Mouse (Mus musculus) lung, embryonic 14.5 days (tissue): ENCODE results near the gene Traf3ip2. TPM values are rescaled to one million over a fixed set of nuclear protein-coding genes. Genes with fewer than 3 reads are reported as not detected.

Experiments
- ATAC-seq: fragments of 200-750 bp; cut with Nextera tagmentation; 2 replicates; pipeline ENCODE4 v1.8.0; 2017; ENCODE audit warnings: mild to moderate bottlenecking, moderate TSS enrichment, moderate library complexity; ENCODE audit not compliant: insufficient read depth
- DNase-seq: peaks from one replicate; pipeline ENCODE4 v3.0.0-alpha.2; 2015
- H3K27ac ChIP-seq: fragments of 300-500 bp; sonication (generic); 2 replicates; pipeline ENCODE4 v1.5.1; 2014; ENCODE audit warnings: low read depth, mild to moderate bottlenecking, moderate library complexity
- H3K27me3 ChIP-seq: fragments of 300-500 bp; sonication (generic); 2 replicates; pipeline ENCODE4 v1.6.1; 2014; ENCODE audit warnings: low read length, control low read depth; ENCODE audit not compliant: insufficient read depth
- H3K36me3 ChIP-seq: fragments of 300-500 bp; sonication (generic); 2 replicates; pipeline ENCODE4 v1.6.1; 2014; ENCODE audit warnings: control low read depth; ENCODE audit not compliant: insufficient read depth
- H3K4me1 ChIP-seq: fragments of 300-500 bp; sonication (generic); 2 replicates; pipeline ENCODE4 v1.6.1; 2014; ENCODE audit warnings: antibody characterized with exemption, control low read depth; ENCODE audit not compliant: insufficient read depth
- H3K4me2 ChIP-seq: fragments of 300-500 bp; sonication (generic); 2 replicates; pipeline ENCODE4 v1.6.1; 2014; ENCODE audit warnings: mild to moderate bottlenecking
- H3K4me3 ChIP-seq: fragments of 300-500 bp; sonication (generic); 2 replicates; pipeline ENCODE4 v1.5.1; 2014; ENCODE audit warnings: low read depth, low read length
- H3K9ac ChIP-seq: fragments of 300-500 bp; sonication (generic); 2 replicates; pipeline ENCODE4 v1.6.1; 2014
- H3K9me3 ChIP-seq: fragments of 300-500 bp; sonication (generic); 2 replicates; pipeline ENCODE4 v1.6.1; 2016; ENCODE audit warnings: low read depth, low read length, control low read depth
- CTCF ChIP-seq: IDR thresholded peaks from 2 replicates; pipeline ENCODE4 v1.5.1; 2016; ENCODE audit warnings: antibody characterized with exemption, low read depth
- WGBS: fragments of 180-500 bp; shearing (Covaris S2); extraction: QIAGEN DNeasy Blood & Tissue Kit; methylation state at CpG from one replicate; pipeline ENCODE4 v1.1.7; 2014; 5-methylcytosine and 5-hydroxymethylcytosine counted together
- polyA plus RNA-seq: library from polyadenylated mRNA; unstranded; fragments of >200 nt; fragmentation: Nextera tagmentation; extraction: Ambion mirVana; gene quantifications from 2 replicates; pipeline ENCODE4 v1.2.1, GENCODE M21; 2014

The Traf3ip2 gene
- polyA plus RNA-seq, 1 experiment from 2014 or later: 27.9 TPM

DNA sequence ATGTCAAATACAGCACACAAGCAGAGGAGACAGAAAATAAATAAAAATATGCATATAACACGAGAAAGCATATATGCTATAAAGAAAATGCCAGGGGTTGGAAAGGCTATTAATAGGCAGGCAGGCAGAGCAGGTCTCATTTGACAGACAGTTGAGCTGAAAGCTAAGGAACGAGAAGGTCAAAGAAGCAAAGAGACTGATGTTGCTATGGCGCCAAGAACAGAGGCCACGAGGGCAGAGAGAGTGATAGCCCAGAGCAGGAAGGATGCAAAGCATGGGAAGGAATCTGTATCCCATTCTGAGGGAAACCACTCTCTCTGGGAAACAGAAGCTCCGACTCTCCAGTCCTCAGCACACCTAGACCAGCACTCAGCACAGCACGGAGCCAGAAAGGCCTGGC is 18.1 kb downstream of the Traf3ip2 start:
- DNase-seq: no peak
- Histone ChIP-seq H3K27ac (peak overlapping the region; percentile 89), H3K9ac (no peak overlapping the region), H3K4me1 (peaks cover 25% of the 10 kb centered on the region), H3K9me3 (no peaks in the 10 kb centered on the region), H3K4me3 (no peak overlapping the region), H3K36me3 (peaks cover 30% of the 10 kb centered on the region), H3K27me3 (no peaks in the 10 kb centered on the region), H3K4me2 (peak overlapping the region; percentile 42)
- no peak for ATAC-seq
- WGBS: 28% methylated on average over 6 of the region's 6 CpGs
- no peak for TF ChIP-seq CTCF

DNA sequence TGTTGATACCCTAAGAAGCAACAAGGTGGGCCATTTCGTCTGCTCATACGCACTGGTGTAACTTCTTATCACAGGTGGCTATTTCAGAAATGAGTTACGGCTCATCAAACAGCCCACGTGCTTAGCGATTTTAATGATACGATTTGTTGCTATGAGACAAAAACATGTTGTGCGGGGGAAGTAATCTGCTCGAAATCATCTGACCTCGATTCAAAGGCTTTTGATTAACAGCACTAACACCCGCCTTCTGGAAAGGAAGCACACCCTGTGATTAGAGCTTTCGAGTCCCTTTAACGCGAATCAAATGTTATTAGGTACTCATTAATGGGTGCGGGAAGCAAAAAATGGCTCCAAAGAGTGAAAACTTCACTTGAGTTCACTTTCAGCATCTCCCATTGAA is 18.9 kb downstream of the Traf3ip2 start:
- no peak overlapping the region for H3K4me3 ChIP-seq
- H3K36me3 ChIP-seq: peaks cover 25% of the 10 kb centered on the region
- WGBS: 73% methylated on average over 14 of the region's 14 CpGs
- peak overlapping the region; percentile 89; the same call in 1 of the 2 replicates for H3K27ac ChIP-seq
- no peaks in the 10 kb centered on the region for H3K9me3 ChIP-seq
- DNase-seq: no peak
- no peak for ATAC-seq
- no peak for TF ChIP-seq CTCF
- no peak overlapping the region for H3K9ac ChIP-seq
- peaks cover 20% of the 10 kb centered on the region for H3K4me1 ChIP-seq
- H3K27me3 ChIP-seq: no peaks in the 10 kb centered on the region
- H3K4me2 ChIP-seq: no peak overlapping the region

DNA sequence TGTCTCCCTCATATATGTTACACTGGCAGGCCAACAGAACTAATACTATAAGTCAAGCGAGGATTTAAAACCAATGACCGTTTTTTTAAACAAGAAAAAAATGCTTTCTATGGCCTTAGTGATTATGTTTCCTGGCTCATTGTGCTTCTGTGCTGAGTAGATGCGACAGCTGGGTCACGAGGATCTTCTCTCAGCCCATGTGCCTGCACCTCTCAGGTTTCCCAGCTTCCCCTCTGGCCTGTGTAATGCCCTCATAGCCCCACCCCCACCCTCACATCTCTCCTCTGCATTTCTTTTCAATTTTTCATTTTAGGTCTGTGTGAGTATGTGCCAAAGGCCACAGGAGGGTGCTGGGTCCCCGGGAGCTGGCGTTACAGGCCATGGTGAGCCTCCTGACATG is 20.6 kb downstream of the Traf3ip2 start:
- Histone ChIP-seq H3K27me3 (no peaks in the 10 kb centered on the region), H3K4me3 (no peak overlapping the region), H3K9ac (no peak overlapping the region), H3K4me2 (no peak overlapping the region), H3K27ac (no peak overlapping the region), H3K36me3 (peaks cover 31% of the 10 kb centered on the region), H3K9me3 (no peaks in the 10 kb centered on the region), H3K4me1 (peaks cover 17% of the 10 kb centered on the region)
- 70% methylated on average over 6 of the region's 6 CpGs for WGBS
- no peak for TF ChIP-seq CTCF
- ATAC-seq (no peak), DNase-seq (no peak)

DNA sequence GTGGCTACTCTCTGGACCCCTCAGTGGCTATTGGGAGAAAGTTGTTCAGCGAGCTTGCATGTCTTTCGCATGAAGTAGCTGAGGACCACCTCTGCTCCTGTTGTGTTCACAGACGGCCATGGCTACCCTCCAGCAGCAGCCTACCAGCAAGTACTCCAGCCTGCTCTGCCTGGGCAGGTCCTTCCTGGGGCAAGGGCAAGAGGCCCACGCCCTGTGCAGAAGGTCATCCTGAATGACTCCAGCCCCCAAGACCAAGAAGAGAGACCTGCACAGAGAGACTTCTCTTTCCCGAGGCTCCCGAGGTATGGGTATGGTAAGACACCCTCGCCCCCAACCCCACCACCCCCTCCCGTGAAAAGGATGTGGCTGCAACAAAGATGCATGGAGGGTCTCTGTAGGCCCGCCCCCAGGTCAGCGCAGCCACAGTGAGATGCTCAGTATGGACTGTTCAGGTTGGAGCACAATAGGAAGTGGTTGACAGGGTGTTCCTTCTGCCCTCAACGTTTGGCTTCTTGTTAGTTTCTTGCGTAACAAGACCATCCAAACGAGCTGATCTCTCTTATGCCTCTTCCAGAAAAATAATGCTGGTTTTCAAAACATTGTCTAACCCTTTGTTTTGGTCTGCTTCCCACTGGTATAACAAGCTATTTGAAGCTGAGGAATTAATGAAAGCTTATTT is 21.8 kb downstream of the Traf3ip2 start:
- peaks cover 16% of the 10 kb centered on the region for H3K4me1 ChIP-seq
- no peak for ATAC-seq
- H3K4me3 ChIP-seq: no peak overlapping the region
- no peak overlapping the region for H3K9ac ChIP-seq
- DNase-seq: no peak
- peaks cover 37% of the 10 kb centered on the region for H3K36me3 ChIP-seq
- no peak overlapping the region for H3K4me2 ChIP-seq
- no peak for TF ChIP-seq CTCF
- 87% methylated on average over 13 of the region's 13 CpGs for WGBS
- no peaks in the 10 kb centered on the region for H3K27me3 ChIP-seq
- no peaks in the 10 kb centered on the region for H3K9me3 ChIP-seq
- no peak overlapping the region for H3K27ac ChIP-seq

DNA sequence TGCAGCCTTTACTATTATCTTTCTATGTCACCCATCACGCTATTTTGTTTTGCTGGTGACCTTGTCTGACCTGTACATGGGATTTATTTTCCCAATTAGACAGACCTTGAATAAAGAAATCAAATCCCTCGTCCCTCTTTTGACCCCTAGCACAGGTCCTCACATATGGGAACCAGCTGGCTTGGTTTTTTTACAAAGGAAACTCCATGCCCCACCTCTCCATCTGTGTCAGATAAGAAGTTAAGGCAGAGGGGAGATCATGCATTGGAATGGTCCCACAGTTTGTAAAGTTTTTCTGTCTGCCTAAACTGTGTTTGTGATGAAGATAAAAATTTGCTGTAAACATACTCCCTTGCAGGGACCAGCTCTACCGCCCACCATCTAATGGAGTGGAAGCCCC is 26.1 kb downstream of the Traf3ip2 start:
- WGBS: 30% methylated on average over 3 of the region's 3 CpGs

DNA sequence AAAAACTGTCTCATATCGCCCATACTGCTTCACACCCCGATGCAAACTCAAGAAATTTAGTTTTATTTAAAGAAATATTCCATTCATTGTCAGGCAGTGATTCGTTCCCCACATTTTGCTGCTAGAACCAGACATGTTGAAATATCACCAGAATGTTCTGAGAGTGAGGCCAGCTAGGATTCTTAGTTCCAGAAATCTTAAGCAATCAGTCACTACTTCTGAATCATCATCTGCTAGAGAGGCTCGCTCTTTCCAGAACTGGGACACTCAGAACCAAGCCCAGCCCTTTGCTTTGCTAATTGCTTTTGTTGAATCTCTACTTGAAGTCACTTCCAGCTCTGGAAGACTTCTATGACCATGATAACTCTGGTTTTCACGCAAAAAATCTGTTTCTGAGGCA is 27.0 kb downstream of the Traf3ip2 start:
- Histone ChIP-seq H3K27me3 (no peaks in the 10 kb centered on the region), H3K4me1 (peaks cover 30% of the 10 kb centered on the region), H3K36me3 (peaks cover 38% of the 10 kb centered on the region), H3K27ac (peak overlapping the region; percentile 88), H3K9ac (no peak overlapping the region), H3K4me2 (no peak overlapping the region), H3K9me3 (no peaks in the 10 kb centered on the region), H3K4me3 (no peak overlapping the region)
- 63% methylated on average over 5 of the region's 5 CpGs for WGBS
- ATAC-seq (no peak), DNase-seq (no peak)
- no peak for TF ChIP-seq CTCF

More for the DNA sequence above, 26.1 kb downstream of the Traf3ip2 start:
- Histone ChIP-seq H3K9ac (no peak overlapping the region), H3K27me3 (no peaks in the 10 kb centered on the region), H3K4me1 (peaks cover 30% of the 10 kb centered on the region), H3K4me3 (no peak overlapping the region), H3K9me3 (no peaks in the 10 kb centered on the region), H3K36me3 (peaks cover 38% of the 10 kb centered on the region), H3K27ac (peak overlapping the region; percentile 88), H3K4me2 (no peak overlapping the region)
- DNase-seq: no peak
- no peak for ATAC-seq
- TF ChIP-seq CTCF: no peak

DNA sequence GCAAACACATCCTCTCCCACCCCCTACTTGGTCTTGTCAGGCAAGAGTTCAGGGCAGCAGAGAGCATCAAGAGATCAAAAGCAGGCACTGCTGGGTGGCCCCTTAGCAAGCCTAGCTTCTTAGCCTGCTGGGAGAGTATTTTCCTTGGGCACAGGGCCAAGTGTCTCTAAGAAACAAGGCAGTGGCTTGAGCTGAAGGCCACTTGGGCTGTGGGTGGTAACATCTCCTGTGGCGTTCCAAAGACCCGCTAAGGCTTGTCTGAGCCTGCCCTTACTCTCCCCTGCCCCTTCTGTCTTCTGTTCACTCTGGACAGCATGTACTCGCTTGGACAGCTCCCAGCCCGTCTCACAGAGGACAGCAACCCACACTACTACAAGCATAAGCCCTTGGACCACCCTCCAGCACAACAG is 28.1 kb downstream of the Traf3ip2 start:
- H3K27me3 ChIP-seq: no peaks in the 10 kb centered on the region
- H3K9me3 ChIP-seq: no peaks in the 10 kb centered on the region
- H3K4me2 ChIP-seq: peak overlapping the region; percentile 16; the same call in 1 of the 2 replicates
- H3K4me3 ChIP-seq: no peak overlapping the region
- H3K9ac ChIP-seq: no peak overlapping the region
- 8% methylated on average over 4 of the region's 4 CpGs for WGBS
- TF ChIP-seq CTCF: no peak
- peaks cover 36% of the 10 kb centered on the region for H3K36me3 ChIP-seq
- DNase-seq (peak; percentile 95), ATAC-seq (peak; percentile 94)
- H3K27ac ChIP-seq: peak overlapping the region; percentile 88
- H3K4me1 ChIP-seq: peaks cover 30% of the 10 kb centered on the region
